Mouse (Mus musculus): ENCODE measurements around the gene Ncln. TPM values are rescaled to one million over a fixed set of nuclear protein-coding genes. Genes with fewer than 3 reads are reported as not detected.

Ncln gene
- polyA plus RNA-seq, 1 experiment from 2014 or later: 72.3 TPM

GRCm38 (mm10) chr10:81523142-81523541, 26.9 kb upstream of the Ncln start:
- Histone ChIP-seq H3K36me3 (ENCODE audit: control insufficient read depth, insufficient read depth, low read length) (no peaks in the 10 kb centered on the region), H3K9ac (ENCODE audit: low read length) (no peak overlapping the region), H3K4me1 (replicated peaks; ENCODE audit: control insufficient read depth, insufficient read depth, low read length) (no peaks in the 10 kb centered on the region), H3K4me2 (ENCODE audit: low read depth, low read length, severe bottlenecking) (no peak overlapping the region), H3K27me3 (ENCODE audit: control insufficient read depth, insufficient read depth, low read length) (no peaks in the 10 kb centered on the region; the same call in 1 of the 2 replicates), H3K27ac (ENCODE audit: low read depth, low read length) (no peak overlapping the region), H3K4me3 (ENCODE audit: low read depth, low read length) (no peak overlapping the region), H3K9me3 (ENCODE audit: control insufficient read depth, low read length) (no peaks in the 10 kb centered on the region)
- DNase-seq (ENCODE audit: low spot score): no peak
- no peak for ATAC-seq (replicated peaks; ENCODE audit: low FRiP score)
- WGBS: 79% methylated on average over 6 of the region's 6 CpGs

GRCm38 (mm10) chr10:81519978-81520365, 23.8 kb upstream of the Ncln start:
- Histone ChIP-seq H3K36me3 (ENCODE audit: control insufficient read depth, insufficient read depth, low read length) (no peaks in the 10 kb centered on the region), H3K27me3 (ENCODE audit: control insufficient read depth, insufficient read depth, low read length) (no peaks in the 10 kb centered on the region; the same call in 1 of the 2 replicates), H3K9ac (ENCODE audit: low read length) (no peak overlapping the region), H3K4me2 (ENCODE audit: low read depth, low read length, severe bottlenecking) (no peak overlapping the region), H3K9me3 (ENCODE audit: control insufficient read depth, low read length) (no peaks in the 10 kb centered on the region), H3K4me1 (replicated peaks; ENCODE audit: control insufficient read depth, insufficient read depth, low read length) (no peaks in the 10 kb centered on the region), H3K4me3 (ENCODE audit: low read depth, low read length) (no peak overlapping the region), H3K27ac (ENCODE audit: low read depth, low read length) (no peak overlapping the region)
- 79% methylated on average over 3 of the region's 3 CpGs for WGBS
- DNase-seq (ENCODE audit: low spot score) (no peak), ATAC-seq (replicated peaks; ENCODE audit: low FRiP score) (no peak)

GRCm38 (mm10) chr10:81519227-81519977, 23.2 kb upstream of the Ncln start:
- no peak overlapping the region for H3K4me2 ChIP-seq (ENCODE audit: low read depth, low read length, severe bottlenecking)
- H3K4me3 ChIP-seq (ENCODE audit: low read depth, low read length): no peak overlapping the region
- no peak overlapping the region for H3K27ac ChIP-seq (ENCODE audit: low read depth, low read length)
- ATAC-seq (replicated peaks; ENCODE audit: low FRiP score): no peak
- DNase-seq (ENCODE audit: low spot score): no peak
- no peak overlapping the region for H3K9ac ChIP-seq (ENCODE audit: low read length)
- WGBS: 88% methylated on average over 6 of the region's 6 CpGs
- H3K27me3 ChIP-seq (ENCODE audit: control insufficient read depth, insufficient read depth, low read length): no peaks in the 10 kb centered on the region; the same call in 1 of the 2 replicates
- no peaks in the 10 kb centered on the region for H3K36me3 ChIP-seq (ENCODE audit: control insufficient read depth, insufficient read depth, low read length)
- H3K4me1 ChIP-seq (replicated peaks; ENCODE audit: control insufficient read depth, insufficient read depth, low read length): no peaks in the 10 kb centered on the region
- H3K9me3 ChIP-seq (ENCODE audit: control insufficient read depth, low read length): no peaks in the 10 kb centered on the region

GRCm38 (mm10) chr10:81518546-81518945, 22.4 kb upstream of the Ncln start:
- Histone ChIP-seq H3K4me1 (replicated peaks; ENCODE audit: control insufficient read depth, insufficient read depth, low read length) (no peaks in the 10 kb centered on the region), H3K36me3 (ENCODE audit: control insufficient read depth, insufficient read depth, low read length) (no peaks in the 10 kb centered on the region), H3K9ac (ENCODE audit: low read length) (no peak overlapping the region), H3K27me3 (ENCODE audit: control insufficient read depth, insufficient read depth, low read length) (no peaks in the 10 kb centered on the region; the same call in 1 of the 2 replicates), H3K27ac (ENCODE audit: low read depth, low read length) (no peak overlapping the region), H3K9me3 (ENCODE audit: control insufficient read depth, low read length) (no peaks in the 10 kb centered on the region; the same call in 1 of the 2 replicates), H3K4me3 (ENCODE audit: low read depth, low read length) (no peak overlapping the region), H3K4me2 (ENCODE audit: low read depth, low read length, severe bottlenecking) (no peak overlapping the region)
- WGBS: 16% methylated on average over 4 of the region's 4 CpGs
- ATAC-seq (replicated peaks; ENCODE audit: low FRiP score): no peak
- peak; percentile 79 for DNase-seq (ENCODE audit: low spot score)

- no peaks in the 10 kb centered on the region; the same call in 1 of the 2 replicates for H3K9me3 ChIP-seq (ENCODE audit: control insufficient read depth, low read length)
These were observed 21.0 kb upstream of the Ncln start for GRCm38 (mm10) chr10:81517227-81517626.

GRCm38 (mm10) chr10:81513798-81514197, 17.6 kb upstream of the Ncln start:
- no peak overlapping the region for H3K4me3 ChIP-seq (ENCODE audit: low read depth, low read length)
- no peak overlapping the region for H3K27ac ChIP-seq (ENCODE audit: low read depth, low read length)
- H3K4me1 ChIP-seq (replicated peaks; ENCODE audit: control insufficient read depth, insufficient read depth, low read length): no peaks in the 10 kb centered on the region
- H3K36me3 ChIP-seq (ENCODE audit: control insufficient read depth, insufficient read depth, low read length): no peaks in the 10 kb centered on the region
- H3K27me3 ChIP-seq (ENCODE audit: control insufficient read depth, insufficient read depth, low read length): no peaks in the 10 kb centered on the region
- H3K9ac ChIP-seq (ENCODE audit: low read length): no peak overlapping the region
- 85% methylated on average over 5 of the region's 5 CpGs for WGBS
- no peaks in the 10 kb centered on the region; the same call in 1 of the 2 replicates for H3K9me3 ChIP-seq (ENCODE audit: control insufficient read depth, low read length)
- H3K4me2 ChIP-seq (ENCODE audit: low read depth, low read length, severe bottlenecking): no peak overlapping the region
- no peak for DNase-seq (ENCODE audit: low spot score)
- no peak for ATAC-seq (replicated peaks; ENCODE audit: low FRiP score)

More at GRCm38 (mm10) chr10:81517227-81517626, 21.0 kb upstream of the Ncln start:
- no peak for DNase-seq (ENCODE audit: low spot score)
- Histone ChIP-seq H3K4me1 (replicated peaks; ENCODE audit: control insufficient read depth, insufficient read depth, low read length) (no peaks in the 10 kb centered on the region), H3K4me2 (ENCODE audit: low read depth, low read length, severe bottlenecking) (no peak overlapping the region), H3K36me3 (ENCODE audit: control insufficient read depth, insufficient read depth, low read length) (no peaks in the 10 kb centered on the region), H3K27ac (ENCODE audit: low read depth, low read length) (no peak overlapping the region), H3K27me3 (ENCODE audit: control insufficient read depth, insufficient read depth, low read length) (no peaks in the 10 kb centered on the region; the same call in 1 of the 2 replicates), H3K4me3 (ENCODE audit: low read depth, low read length) (no peak overlapping the region), H3K9ac (ENCODE audit: low read length) (no peak overlapping the region)
- WGBS: 78% methylated on average over 8 of the region's 8 CpGs
- ATAC-seq (replicated peaks; ENCODE audit: low FRiP score): no peak

- no peak for ATAC-seq (replicated peaks; ENCODE audit: low FRiP score)
- H3K4me1 ChIP-seq (replicated peaks; ENCODE audit: control insufficient read depth, insufficient read depth, low read length): no peaks in the 10 kb centered on the region
- WGBS: 85% methylated on average over 14 of the region's 14 CpGs
These were observed 14.1 kb upstream of the Ncln start for GRCm38 (mm10) chr10:81510246-81510810.

GRCm38 (mm10) chr10:81507691-81508489, 11.7 kb upstream of the Ncln start:
- no peaks in the 10 kb centered on the region for H3K4me1 ChIP-seq (replicated peaks; ENCODE audit: control insufficient read depth, insufficient read depth, low read length)
- ATAC-seq (replicated peaks; ENCODE audit: low FRiP score): no peak
- no peaks in the 10 kb centered on the region for H3K9me3 ChIP-seq (ENCODE audit: control insufficient read depth, low read length)
- no peaks in the 10 kb centered on the region; the same call in 1 of the 2 replicates for H3K27me3 ChIP-seq (ENCODE audit: control insufficient read depth, insufficient read depth, low read length)
- H3K36me3 ChIP-seq (ENCODE audit: control insufficient read depth, insufficient read depth, low read length): no peaks in the 10 kb centered on the region
- no peak overlapping the region for H3K9ac ChIP-seq (ENCODE audit: low read length)
- 83% methylated on average over 13 of the region's 13 CpGs for WGBS
- no peak for DNase-seq (ENCODE audit: low spot score)
- no peak overlapping the region for H3K27ac ChIP-seq (ENCODE audit: low read depth, low read length)
- no peak overlapping the region for H3K4me3 ChIP-seq (ENCODE audit: low read depth, low read length)
- no peak overlapping the region for H3K4me2 ChIP-seq (ENCODE audit: low read depth, low read length, severe bottlenecking)

More at GRCm38 (mm10) chr10:81510246-81510810, 14.1 kb upstream of the Ncln start:
- DNase-seq (ENCODE audit: low spot score): no peak
- Histone ChIP-seq H3K4me3 (ENCODE audit: low read depth, low read length) (no peak overlapping the region), H3K27me3 (ENCODE audit: control insufficient read depth, insufficient read depth, low read length) (no peaks in the 10 kb centered on the region), H3K36me3 (ENCODE audit: control insufficient read depth, insufficient read depth, low read length) (no peaks in the 10 kb centered on the region), H3K27ac (ENCODE audit: low read depth, low read length) (no peak overlapping the region), H3K9ac (ENCODE audit: low read length) (no peak overlapping the region), H3K4me2 (ENCODE audit: low read depth, low read length, severe bottlenecking) (no peak overlapping the region), H3K9me3 (ENCODE audit: control insufficient read depth, low read length) (no peaks in the 10 kb centered on the region; the same call in 1 of the 2 replicates)
